Mouse (Mus musculus): ENCODE results near the gene Gm49027. TPM values are rescaled to one million over a fixed set of nuclear protein-coding genes. Genes with fewer than 3 reads are reported as not detected.

Gene Gm49027
- total RNA-seq, 2 experiments from 2014 or later: 6.4 to 8.3 TPM

- peak; percentile 92 for DNase-seq
- intact Hi-C loops (cut with DNase I): loop anchor here (5.0 to 10.0 kb wide), 2 partner anchors 133 to 261 kb away; no protein-coding TSS in a partner anchor
Measured at GRCm38 (mm10) chr5:123507936-123508723, 17.2 kb downstream of the Gm49027 start.

GRCm38 (mm10) chr5:123501973-123502372, 23.3 kb downstream of the Gm49027 start:
- intact Hi-C loops (cut with DNase I): loop anchor here (10.0 kb wide), 1 partner anchor 127 kb away; no protein-coding TSS in a partner anchor
- no peak for DNase-seq

GRCm38 (mm10) chr5:123499717-123500116, 25.6 kb downstream of the Gm49027 start:
- intact Hi-C loops (cut with DNase I): loop anchor here (2.0 to 10.0 kb wide), 2 partner anchors 55 to 125 kb away; no protein-coding TSS in a partner anchor
- DNase-seq: peak; percentile 47

- intact Hi-C loops (cut with DNase I): no loop called here
Measured at GRCm38 (mm10) chr5:123489935-123490334, 35.4 kb downstream of the Gm49027 start.

GRCm38 (mm10) chr5:123489112-123489785, 36.0 kb downstream of the Gm49027 start, which contains the start of the genes Lrrc43 and Il31:
Lrrc43 (plus strand) TSS chr5:123489305.
Il31 (minus strand) TSS chr5:123489489.
- intact Hi-C loops (cut with DNase I): no loop called here

More at GRCm38 (mm10) chr5:123489935-123490334, 35.4 kb downstream of the Gm49027 start:
- DNase-seq: no peak

GRCm38 (mm10) chr5:123487659-123488395, 37.5 kb downstream of the Gm49027 start:
- intact Hi-C loops (cut with DNase I): no loop called here

More at GRCm38 (mm10) chr5:123489112-123489785, 36.0 kb downstream of the Gm49027 start, which contains the start of the genes Lrrc43 and Il31:
- DNase-seq: peak; percentile 40

GRCm38 (mm10) chr5:123473817-123474216, 51.5 kb downstream of the Gm49027 start:
- intact Hi-C loops (cut with DNase I): no loop called here
- DNase-seq: no peak

More at GRCm38 (mm10) chr5:123487659-123488395, 37.5 kb downstream of the Gm49027 start:
- DNase-seq: no peak

- intact Hi-C loops (cut with DNase I): no loop called here
Measured at GRCm38 (mm10) chr5:123470784-123471400, 54.4 kb downstream of the Gm49027 start.

GRCm38 (mm10) chr5:123464638-123465037, 60.6 kb downstream of the Gm49027 start:
- DNase-seq: no peak
- intact Hi-C loops (cut with DNase I): no loop called here

More at GRCm38 (mm10) chr5:123470784-123471400, 54.4 kb downstream of the Gm49027 start:
- no peak for DNase-seq

Small RNA genes within 50 kb of the gene (microRNA-seq; reads per million reads assigned to microRNA genes)
- gene Mir7647: 2.1 reads per million

Other genes with a start within 250 kb of the Gm49027 start
- gene Bcl7a, start 181.7 kb downstream of the Gm49027 start, total RNA-seq (2021): 10 to 100 TPM; 95.1 to 98.4 TPM
- 10 to 100 TPM; 29.9 to 30.0 TPM for gene Mlxip, start 130.7 kb downstream of the Gm49027 start, total RNA-seq (2021)
- 1 to 10 TPM; 1.3 to 1.7 TPM for gene Lrrc43, start 36.2 kb downstream of the Gm49027 start, total RNA-seq (2021)
- not detected for gene Il31, start 36.0 kb downstream of the Gm49027 start, total RNA-seq (2021)
- gene B3gnt4, start 15.0 kb downstream of the Gm49027 start, total RNA-seq (2021): 1 to 10 TPM; 1.5 to 2.4 TPM
- 10 to 100 TPM; 42.1 to 47.8 TPM for gene Diablo, start 1.3 kb downstream of the Gm49027 start, total RNA-seq (2021)
- 10 to 100 TPM; 71.2 to 83.2 TPM for gene Vps33a, start 47.5 kb upstream of the Gm49027 start, total RNA-seq (2021)
- gene Clip1, start 159.1 kb upstream of the Gm49027 start, total RNA-seq (2021): 100 to 1,000 TPM; 154 to 158 TPM
- gene Zcchc8, start 195.6 kb upstream of the Gm49027 start, total RNA-seq (2021): 10 to 100 TPM; 66.3 to 70.9 TPM
- gene Rsrc2, start 223.9 kb upstream of the Gm49027 start, total RNA-seq (2021): 10 to 100 TPM; 94.9 to 95.1 TPM
- gene Kntc1, start 224.2 kb upstream of the Gm49027 start, total RNA-seq (2021): 1 to 10 TPM; 7.8 to 8.8 TPM

Data from left cerebral cortex, postnatal 4 days (tissue).